Mouse (Mus musculus) monocyte, adult 2 months (primary cell): ENCODE measurements around the gene Phldb2.

Source experiments
- DNase-seq, 2 experiments: peaks; one replicate each; pipeline ENCODE4 v3.0.0; 2022; ENCODE audit warnings: low spot score in 2 of 2, low read depth in 1 of 2

Phldb2 gene

GRCm38 (mm10) chr16:45894998-45895397, 58.4 kb downstream of the Phldb2 start:
- no peak for DNase-seq

GRCm38 (mm10) chr16:45893796-45894195, 59.6 kb downstream of the Phldb2 start:
- no peak for DNase-seq

DNA sequence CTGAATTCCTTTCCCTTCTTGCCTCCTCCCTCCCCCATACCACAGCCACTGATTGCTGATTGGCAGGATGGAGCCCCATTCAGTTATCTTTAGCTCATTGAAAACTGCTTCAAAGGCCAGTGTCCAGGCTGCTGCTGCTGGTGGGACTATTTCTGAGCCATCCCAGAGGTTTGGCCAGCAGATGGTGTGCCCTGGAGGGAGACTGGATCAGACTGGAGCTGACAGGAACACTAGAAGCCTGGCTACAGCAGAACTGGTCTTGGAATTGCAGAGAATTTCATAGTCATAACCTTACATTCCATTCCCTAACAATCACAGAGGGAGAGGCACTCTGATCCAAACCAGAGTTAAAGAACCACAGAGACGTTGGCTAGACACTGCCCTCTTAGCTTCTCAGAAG, 60.5 kb downstream of the Phldb2 start:
- no peak for DNase-seq

GRCm38 (mm10) chr16:45890471-45891200, 62.8 kb downstream of the Phldb2 start:
- DNase-seq: no peak

DNA sequence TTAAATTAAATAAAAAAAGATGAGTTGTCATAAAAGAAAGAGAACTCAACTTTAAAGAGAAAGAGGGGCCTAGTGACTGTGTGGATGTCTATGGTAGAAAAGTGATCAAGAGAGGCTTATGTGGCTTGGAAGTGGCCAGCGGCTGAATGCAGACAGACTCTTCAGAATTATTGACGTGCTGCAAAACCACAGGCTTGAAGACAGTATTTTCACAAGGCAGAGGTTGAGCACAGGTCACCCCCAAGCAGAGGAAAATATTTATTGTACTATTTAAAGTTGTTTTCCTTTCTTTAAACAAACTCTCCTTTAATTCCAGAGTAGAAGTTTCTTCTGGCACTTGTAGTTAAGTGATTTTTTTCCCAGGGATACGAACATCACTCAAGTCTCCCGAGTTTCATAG, 63.8 kb downstream of the Phldb2 start:
- DNase-seq: no peak

- DNase-seq: no peak
These were observed 66.8 kb downstream of the Phldb2 start for GRCm38 (mm10) chr16:45886599-45886998.

- no peak for DNase-seq
These were observed 69.2 kb downstream of the Phldb2 start for GRCm38 (mm10) chr16:45884194-45884593.

DNA sequence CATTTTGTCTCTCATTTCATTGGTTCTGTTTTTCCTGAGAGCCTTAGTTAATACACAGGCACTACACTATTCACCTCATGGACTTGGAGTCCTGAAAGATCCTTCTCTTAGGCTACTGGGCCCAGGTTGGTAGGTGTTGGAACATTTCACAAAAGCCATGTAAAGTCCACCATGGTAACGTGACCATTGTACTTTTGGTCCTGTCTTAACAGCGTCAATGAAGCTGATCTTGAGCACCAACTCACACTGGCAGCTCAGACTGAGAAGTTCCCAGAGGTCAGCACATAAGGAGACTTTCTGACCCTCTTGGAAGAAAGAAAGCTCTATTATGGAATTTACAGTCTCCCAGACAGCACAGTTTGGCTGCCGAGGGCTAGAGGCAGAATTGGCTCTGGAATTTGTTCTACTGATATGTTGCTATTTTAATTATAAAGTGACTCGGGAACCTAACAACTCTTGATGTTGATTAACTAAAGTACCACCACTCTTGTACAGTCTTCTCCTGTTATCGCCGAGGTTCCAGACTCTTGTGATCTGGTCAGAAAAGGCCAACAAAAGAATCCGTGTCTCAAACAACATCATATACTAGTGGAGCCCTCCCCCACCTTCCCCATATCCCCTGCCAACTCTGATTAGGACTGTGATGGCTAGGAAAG, 72.1 kb downstream of the Phldb2 start:
- DNase-seq: no peak

- no peak for DNase-seq
These were observed 73.2 kb downstream of the Phldb2 start for GRCm38 (mm10) chr16:45880101-45880751.

- no peak for DNase-seq
These were observed 75.7 kb downstream of the Phldb2 start for GRCm38 (mm10) chr16:45877739-45878138.

- no peak for DNase-seq
These were observed 76.2 kb downstream of the Phldb2 start for GRCm38 (mm10) chr16:45877171-45877570.

- no peak for DNase-seq
These were observed 80.0 kb downstream of the Phldb2 start for GRCm38 (mm10) chr16:45873397-45873796.

DNA sequence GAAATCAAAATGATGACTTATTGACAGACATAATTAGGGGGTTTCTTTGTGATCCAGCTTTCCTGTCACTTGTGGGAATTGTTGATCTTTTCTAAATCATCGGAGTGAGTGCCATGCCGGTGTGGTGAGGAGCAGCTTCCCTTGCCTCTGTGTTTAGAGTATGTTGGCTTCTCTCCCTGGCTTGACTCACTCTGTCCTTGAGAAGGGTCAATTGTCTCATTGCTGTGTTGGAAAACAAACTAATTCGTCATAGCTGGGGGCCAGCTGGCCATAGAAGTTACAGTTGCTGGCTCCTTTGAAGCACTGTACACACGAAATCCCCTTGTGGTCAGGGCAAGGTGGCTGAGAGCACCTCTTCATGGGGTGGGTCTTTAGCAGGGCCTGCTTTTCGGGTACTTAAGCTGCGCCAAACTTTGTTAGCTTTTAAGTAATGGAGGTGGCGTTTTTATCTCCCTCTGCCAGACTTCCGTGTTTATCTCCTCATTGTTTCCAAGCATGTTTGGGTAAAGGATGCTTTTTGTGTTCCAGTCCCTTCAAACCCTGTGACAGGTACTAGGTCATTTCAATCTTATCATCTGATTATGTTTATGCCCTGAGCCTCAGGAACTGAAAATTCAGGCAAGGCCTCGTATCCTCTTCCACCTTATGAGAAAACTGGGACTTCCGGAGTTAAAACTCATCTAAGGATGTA, 82.0 kb downstream of the Phldb2 start:
- no peak for DNase-seq

- DNase-seq: no peak
These were observed 82.7 kb downstream of the Phldb2 start for GRCm38 (mm10) chr16:45870651-45871050.

- no peak for DNase-seq
These were observed 84.4 kb downstream of the Phldb2 start for GRCm38 (mm10) chr16:45869044-45869443.

- no peak for DNase-seq
These were observed 96.0 kb downstream of the Phldb2 start for GRCm38 (mm10) chr16:45857277-45857863.

DNA sequence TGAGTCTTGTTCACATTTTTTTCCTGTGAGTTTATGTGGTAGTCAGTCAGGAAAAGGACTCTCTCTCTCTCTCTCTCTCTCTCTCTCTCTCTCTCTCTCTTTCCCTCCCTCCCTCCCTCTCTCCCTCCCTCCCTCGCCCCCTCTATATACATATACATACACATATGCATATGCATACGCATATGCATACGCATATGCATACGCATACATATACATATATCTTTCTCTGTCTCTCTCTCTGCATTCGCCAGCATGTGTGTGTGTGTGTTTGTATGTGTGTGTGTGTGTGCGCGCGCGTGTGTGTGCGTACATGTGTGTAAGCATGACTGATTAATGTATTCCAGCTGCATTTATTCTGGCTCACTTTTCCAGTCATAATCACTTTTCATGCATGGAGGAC, 98.9 kb downstream of the Phldb2 start:
- DNase-seq: no peak

GRCm38 (mm10) chr16:45849045-45849444, 104.4 kb downstream of the Phldb2 start:
- no peak for DNase-seq

DNA sequence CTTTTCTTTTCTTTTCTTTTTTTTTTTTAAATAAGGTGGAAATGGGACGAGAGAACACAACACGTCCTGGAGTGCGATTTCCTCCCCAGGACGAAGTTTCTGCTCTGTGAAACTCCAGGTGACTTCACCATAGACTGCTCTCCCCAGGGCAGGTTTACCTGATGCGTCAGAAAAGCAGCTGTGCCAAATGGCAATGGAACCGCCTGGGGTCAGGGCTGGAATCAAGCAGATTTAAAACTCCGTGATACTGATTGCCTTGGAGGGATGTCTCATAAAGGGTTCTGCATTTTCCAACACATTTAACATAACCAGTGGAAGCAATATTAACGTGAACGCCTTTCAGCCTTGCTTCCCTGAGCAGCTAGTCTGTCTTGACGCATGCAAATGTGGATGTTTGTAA, 108.5 kb downstream of the Phldb2 start:
- no peak for DNase-seq

DNA sequence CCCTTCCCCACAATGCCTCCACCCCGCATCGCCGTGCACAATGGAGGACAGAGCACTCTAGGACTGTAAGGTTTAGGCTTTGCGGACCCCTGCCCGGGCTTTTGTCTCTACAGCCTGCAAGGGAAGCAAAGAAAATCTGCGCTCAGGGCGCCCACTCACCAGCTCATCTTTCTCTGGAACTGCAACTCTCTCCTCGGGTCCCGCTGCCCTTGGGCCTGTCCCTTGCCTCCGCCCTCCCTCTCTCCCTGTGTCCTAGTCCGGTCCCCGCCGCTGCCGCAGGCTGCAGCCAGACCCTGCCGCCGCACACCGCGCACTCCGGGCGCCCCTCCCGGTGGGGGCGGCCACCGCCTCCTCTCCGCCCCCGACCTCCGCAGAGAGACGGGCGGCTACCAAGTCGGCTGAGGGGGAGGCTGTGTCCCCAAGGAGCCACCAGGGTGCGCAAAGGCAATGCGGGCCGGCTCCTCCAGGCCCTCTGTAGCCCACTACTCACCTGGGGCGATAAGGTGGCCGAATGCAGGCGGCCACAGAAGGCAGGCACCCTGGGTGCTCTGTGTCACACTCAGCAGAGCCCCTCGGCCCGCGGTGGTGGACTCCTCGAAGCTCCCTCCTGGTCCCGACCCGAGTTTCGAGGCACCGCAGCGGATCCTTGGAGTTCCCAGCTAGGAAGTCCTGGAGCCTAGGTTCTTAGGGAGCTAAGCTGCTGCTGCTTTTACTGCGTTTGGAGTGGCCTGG, 109.2 kb downstream of the Phldb2 start:
- no peak for DNase-seq
